Mouse (Mus musculus) brain, embryonic 14.5 days (tissue): Measurements from ENCODE around the gene Sprr1a.
"Not testable (repeated sequence)": the region's sequence is repeated elsewhere in the genome, so short reads cannot be mapped to it uniquely, and the experiment has no call there.

Source experiments
- CTCF ChIP-seq: fragments of 200-500 bp; IDR thresholded peaks from 2 replicates; pipeline ENCODE4 v1.5.1; 2012; ENCODE audit warnings: inconsistent platforms, mild to moderate bottlenecking, moderate library complexity, borderline replicate concordance; ENCODE audit not compliant: insufficient read depth, insufficient read length; ENCODE audit errors: extremely low read depth
- POLR2A ChIP-seq: fragments of 200-500 bp; IDR thresholded peaks from 2 replicates; pipeline ENCODE4 v1.6.1; 2012; ENCODE audit warnings: mild to moderate bottlenecking, inconsistent platforms, borderline replicate concordance; ENCODE audit not compliant: poor library complexity, insufficient read depth, insufficient read length, severe bottlenecking; ENCODE audit errors: extremely low read depth

GRCm38 (mm10) chr3:92490262-92490661 is 4.6 kb upstream of the Sprr1a start:
- not testable (repeated sequence) for TF ChIP-seq POLR2A, CTCF
